Comparison of ENCODE assay signal across 12 mouse cellular contexts in the genomic region with DNA sequence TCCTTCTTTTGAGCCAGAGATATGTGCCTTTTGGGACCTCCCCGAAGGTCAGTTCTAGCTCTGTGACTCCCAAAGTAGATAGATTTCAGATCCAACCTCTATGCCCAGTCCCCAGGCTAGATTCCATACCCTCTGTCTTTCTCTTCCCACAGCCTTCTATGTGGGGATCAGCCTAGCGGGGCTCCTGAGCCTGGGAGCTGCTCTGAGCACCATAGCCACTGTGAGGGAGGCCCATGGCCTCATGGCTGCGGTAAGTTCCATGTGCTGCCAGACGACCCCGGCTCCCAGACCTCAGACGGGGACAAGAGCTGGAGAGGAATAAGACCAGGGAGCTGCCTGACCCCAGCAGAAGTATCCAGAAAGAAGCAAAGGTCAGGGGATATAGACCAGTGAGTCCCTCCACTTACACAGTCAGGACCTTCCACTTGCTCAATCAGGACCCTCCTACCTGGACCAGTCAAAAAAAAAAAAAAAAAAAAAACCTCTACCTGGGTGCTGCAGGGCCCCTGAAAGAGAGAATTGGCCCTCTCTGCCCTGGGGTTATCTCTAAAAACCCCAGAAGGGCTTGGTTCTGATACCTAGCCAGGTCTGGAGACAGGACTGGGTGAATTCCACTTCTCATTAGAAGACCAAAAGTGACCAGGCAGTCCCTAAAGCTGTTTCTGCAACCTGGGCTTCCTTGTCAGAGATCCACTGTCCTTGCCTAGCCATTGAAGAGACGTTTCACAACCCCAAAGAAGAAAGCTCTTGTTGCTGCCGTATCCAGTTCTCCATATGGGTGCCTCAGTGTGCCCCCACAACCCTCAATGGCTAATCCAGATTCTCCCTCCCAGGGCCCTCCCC. TPM values are rescaled to one million over a fixed set of nuclear protein-coding genes. Genes with fewer than 3 reads are reported as not detected.
DNase-seq lines count a peak whose midpoint lies in the region; ATAC-seq and TF ChIP-seq lines count a peak whose summit lies in the region.
"Had no signal": no experiment of that assay in that cellular context is flagged by ENCODE, and none has a peak within 500 bp of the region (broad histone marks: within the 10 kb centered on the region; RNA-seq: fewer than 3 reads in every experiment).

No protein-coding gene starts in this region.

- no peak for ATAC-seq in forebrain, embryonic 11.5 days (replicated peaks; ENCODE audit: low FRiP score)
- no peak for ATAC-seq in forebrain, embryonic 16.5 days
- no peak for ATAC-seq in lung, embryonic 15.5 days (ENCODE audit: borderline replicate concordance, extremely low read depth, low FRiP score, low TSS enrichment)
- ATAC-seq in liver, embryonic 14.5 days (ENCODE audit: insufficient read depth): no peak

- DNase-seq in forebrain, embryonic 11.5 days (ENCODE audit: low spot score): no peak
- no peak for DNase-seq in lung, postnatal 4 days
- no peak for DNase-seq in embryonic facial prominence, embryonic 10.5 days (ENCODE audit: low spot score)
- DNase-seq in liver, embryonic 14.5 days (ENCODE audit: low read depth in 3 of 3, low spot score in 3 of 3): peak in 1 of 3 experiments; percentile 37
- no peak for DNase-seq in ovary, postnatal 14 days (ENCODE audit: low spot score)
- no peak for DNase-seq in urinary bladder, postnatal 10 days (ENCODE audit: low spot score)
- DNase-seq: cerebellum, postnatal 36 days; gastrocnemius, postnatal 25 days; kidney, postnatal 25 days had no signal

- H3K9ac ChIP-seq in forebrain, embryonic 11.5 days (ENCODE audit: low read length): 0 out of 2 replicates have a peak overlapping the region, but pooled peaks have one; percentile 1
- H3K9ac ChIP-seq in forebrain, embryonic 16.5 days (replicated peaks; ENCODE audit: low read depth, low read length): no peak overlapping the region
- H3K9ac ChIP-seq in lung, embryonic 15.5 days: no peak overlapping the region
- peak overlapping the region; percentile 100 for H3K9ac ChIP-seq in liver, embryonic 14.5 days (replicated peaks)
- H3K9ac ChIP-seq: midbrain, embryonic 13.5 days had no signal

- H3K4me3 ChIP-seq in forebrain, embryonic 11.5 days (ENCODE audit: low read depth, low read length): no peak overlapping the region
- no peak overlapping the region for H3K4me3 ChIP-seq in forebrain, embryonic 16.5 days (replicated peaks; ENCODE audit: low read length)
- no peak overlapping the region for H3K4me3 ChIP-seq in lung, embryonic 15.5 days
- H3K4me3 ChIP-seq in embryonic facial prominence, embryonic 10.5 days: peak overlapping the region; percentile 26; the same call in 1 of the 2 replicates
- peak overlapping the region; percentile 87 to 94 for H3K4me3 ChIP-seq in liver, embryonic 14.5 days (ENCODE audit: insufficient read depth in 1 of 2, low read depth in 2 of 2, low read length in 2 of 2)
- H3K4me3 ChIP-seq: midbrain, embryonic 13.5 days had no signal

- 0 out of 2 replicates have a peak, but pooled peaks cover 4% of the 10 kb centered on the region for H3K4me1 ChIP-seq in forebrain, embryonic 11.5 days (replicated peaks; ENCODE audit: control insufficient read depth, insufficient read depth, low read length)
- H3K4me1 ChIP-seq in forebrain, embryonic 16.5 days (replicated peaks; ENCODE audit: control insufficient read depth, insufficient read depth, low read length): peaks cover 18% of the 10 kb centered on the region
- H3K4me1 ChIP-seq in lung, embryonic 15.5 days: peaks cover 61% of the 10 kb centered on the region
- peaks cover 43% of the 10 kb centered on the region for H3K4me1 ChIP-seq in embryonic facial prominence, embryonic 10.5 days
- peaks cover 23 to 46% of the 10 kb centered on the region in 2 experiments for H3K4me1 ChIP-seq in liver, embryonic 14.5 days (replicated peaks; ENCODE audit: control insufficient read depth in 2 of 2, insufficient read depth in 2 of 2, low read length in 1 of 2)

- 92% methylated on average over 8 of the region's 8 CpGs for WGBS in forebrain, embryonic 11.5 days
- WGBS in forebrain, embryonic 16.5 days: 90% methylated on average over 8 of the region's 8 CpGs
- WGBS in lung, embryonic 15.5 days: 82% methylated on average over 8 of the region's 8 CpGs
- WGBS in embryonic facial prominence, embryonic 10.5 days: 90% methylated on average over 8 of the region's 8 CpGs
- 9% methylated on average over 8 of the region's 8 CpGs for WGBS in liver, embryonic 14.5 days (ENCODE audit: insufficient replicate concordance)

- H3K4me2 ChIP-seq in forebrain, embryonic 11.5 days (ENCODE audit: low read depth, low read length, severe bottlenecking): peak overlapping the region; percentile 0; the same call in 1 of the 2 replicates
- H3K4me2 ChIP-seq in forebrain, embryonic 16.5 days (ENCODE audit: low read length): no peak overlapping the region
- no peak overlapping the region for H3K4me2 ChIP-seq in lung, embryonic 15.5 days
- H3K4me2 ChIP-seq in liver, embryonic 14.5 days (ENCODE audit: low read depth): peak overlapping the region; percentile 99
- H3K4me2 ChIP-seq: midbrain, embryonic 13.5 days had no signal

- H3K27me3 ChIP-seq in forebrain, embryonic 11.5 days (ENCODE audit: control insufficient read depth, insufficient read depth, low read length): no peaks in the 10 kb centered on the region
- no peaks in the 10 kb centered on the region for H3K27me3 ChIP-seq in forebrain, embryonic 16.5 days (replicated peaks; ENCODE audit: control insufficient read depth, insufficient read depth, low read length)
- no peaks in the 10 kb centered on the region for H3K27me3 ChIP-seq in lung, embryonic 15.5 days
- no peaks in the 10 kb centered on the region for H3K27me3 ChIP-seq in embryonic facial prominence, embryonic 10.5 days (replicated peaks; ENCODE audit: low read depth, poor library complexity, severe bottlenecking)
- no peaks in the 10 kb centered on the region for H3K27me3 ChIP-seq in liver, embryonic 14.5 days (ENCODE audit: control insufficient read depth, insufficient read depth, low read length)
- H3K27me3 ChIP-seq: midbrain, embryonic 13.5 days had no signal

- TF ChIP-seq CTCF in liver, embryonic 14.5 days (IDR thresholded peaks at IDR 0.05; ENCODE audit: low read depth): no peak

- no peak overlapping the region for H3K27ac ChIP-seq in forebrain, embryonic 11.5 days (ENCODE audit: low read depth, low read length)
- H3K27ac ChIP-seq in forebrain, embryonic 16.5 days (ENCODE audit: low read length): no peak overlapping the region
- peak overlapping the region; percentile 76; the same call in 1 of the 2 replicates for H3K27ac ChIP-seq in lung, embryonic 15.5 days
- peak overlapping the region; percentile 86 for H3K27ac ChIP-seq in embryonic facial prominence, embryonic 10.5 days (replicated peaks)
- peak overlapping the region; percentile 100 for H3K27ac ChIP-seq in liver, embryonic 14.5 days
- H3K27ac ChIP-seq: midbrain, embryonic 13.5 days had no signal

- H3K9me3 ChIP-seq in forebrain, embryonic 11.5 days (ENCODE audit: control insufficient read depth, low read length): no peaks in the 10 kb centered on the region
- H3K9me3 ChIP-seq in forebrain, embryonic 16.5 days (ENCODE audit: control insufficient read depth, low read length): no peaks in the 10 kb centered on the region
- H3K9me3 ChIP-seq in lung, embryonic 15.5 days: no peaks in the 10 kb centered on the region
- no peaks in the 10 kb centered on the region for H3K9me3 ChIP-seq in embryonic facial prominence, embryonic 10.5 days
- no peaks in the 10 kb centered on the region for H3K9me3 ChIP-seq in liver, embryonic 14.5 days (ENCODE audit: control insufficient read depth, low read length)
- H3K9me3 ChIP-seq: midbrain, embryonic 13.5 days had no signal

- TF ChIP-seq EP300 in liver, embryonic 14.5 days (IDR thresholded peaks at IDR 0.05; ENCODE audit: low read depth): no peak

- no peaks in the 10 kb centered on the region for H3K36me3 ChIP-seq in forebrain, embryonic 11.5 days (ENCODE audit: control insufficient read depth, insufficient read depth, low read length)
- H3K36me3 ChIP-seq in forebrain, embryonic 16.5 days (ENCODE audit: control insufficient read depth, insufficient read depth): no peaks in the 10 kb centered on the region
- H3K36me3 ChIP-seq in lung, embryonic 15.5 days: no peaks in the 10 kb centered on the region
- no peaks in the 10 kb centered on the region for H3K36me3 ChIP-seq in embryonic facial prominence, embryonic 10.5 days (replicated peaks)
- peaks cover 15% of the 10 kb centered on the region for H3K36me3 ChIP-seq in liver, embryonic 14.5 days (replicated peaks; ENCODE audit: control insufficient read depth, insufficient read depth, low read depth)
- H3K36me3 ChIP-seq: midbrain, embryonic 13.5 days had no signal

RNA-seq across cellular contexts. Expression of a gene that starts 2.1 kb away (rescaled TPM):
- 4.2 and 5.3 TPM in 2 replicates for polyA plus RNA-seq in forebrain, embryonic 11.5 days (2014; fragmentation: Nextera tagmentation; extraction: Ambion mirVana)
- 0.32 and 0.53 TPM in 2 replicates for polyA plus RNA-seq in forebrain, embryonic 16.5 days (2015; fragmentation: Nextera tagmentation; extraction: Ambion mirVana)
- 1.9 and 2.8 TPM in 2 replicates for polyA plus RNA-seq in lung, embryonic 15.5 days (2015; fragmentation: Nextera tagmentation; extraction: Ambion mirVana)
- polyA plus RNA-seq in embryonic facial prominence, embryonic 10.5 days (2016; fragmentation: Nextera tagmentation; extraction: Ambion mirVana): 4.4 and 4.6 TPM in 2 replicates
- polyA plus RNA-seq in liver, embryonic 14.5 days (2012; rRNA removed): 40.7 and 47.7 TPM in 2 replicates
- polyA plus RNA-seq in liver, embryonic 14.5 days (2014; fragmentation: Nextera tagmentation; extraction: Ambion mirVana): 78.4 and 87.9 TPM in 2 replicates

RNA-seq across cellular contexts. Expression of a gene that starts 37.9 kb away (rescaled TPM):
- polyA plus RNA-seq in forebrain, embryonic 11.5 days (2014; fragmentation: Nextera tagmentation; extraction: Ambion mirVana): 0.12 and 0.49 TPM in 2 replicates
- polyA plus RNA-seq in forebrain, embryonic 16.5 days (2015; fragmentation: Nextera tagmentation; extraction: Ambion mirVana): 0.40 and 0.98 TPM in 2 replicates
- 3.4 and 3.5 TPM in 2 replicates for polyA plus RNA-seq in lung, embryonic 15.5 days (2015; fragmentation: Nextera tagmentation; extraction: Ambion mirVana)
- 0.25 and 0.52 TPM in 2 replicates for polyA plus RNA-seq in embryonic facial prominence, embryonic 10.5 days (2016; fragmentation: Nextera tagmentation; extraction: Ambion mirVana)
- 0.30 and 0.44 TPM in 2 replicates for polyA plus RNA-seq in liver, embryonic 14.5 days (2012; rRNA removed)
- polyA plus RNA-seq in liver, embryonic 14.5 days (2014; fragmentation: Nextera tagmentation; extraction: Ambion mirVana): 0.19 and 0.36 TPM in 2 replicates

RNA-seq across cellular contexts. Expression of a gene that starts 45.6 kb away (rescaled TPM):
- polyA plus RNA-seq in forebrain, embryonic 11.5 days (2014; fragmentation: Nextera tagmentation; extraction: Ambion mirVana): 216 and 246 TPM in 2 replicates
- 319 and 342 TPM in 2 replicates for polyA plus RNA-seq in forebrain, embryonic 16.5 days (2015; fragmentation: Nextera tagmentation; extraction: Ambion mirVana)
- polyA plus RNA-seq in lung, embryonic 15.5 days (2015; fragmentation: Nextera tagmentation; extraction: Ambion mirVana): 694 and 720 TPM in 2 replicates
- 251 and 255 TPM in 2 replicates for polyA plus RNA-seq in embryonic facial prominence, embryonic 10.5 days (2016; fragmentation: Nextera tagmentation; extraction: Ambion mirVana)
- 48.0 and 56.2 TPM in 2 replicates for polyA plus RNA-seq in liver, embryonic 14.5 days (2012; rRNA removed)
- 120 and 129 TPM in 2 replicates for polyA plus RNA-seq in liver, embryonic 14.5 days (2014; fragmentation: Nextera tagmentation; extraction: Ambion mirVana)

Comparison
In these comparisons a context has a peak if more than half of its experiments do, and no peak if none do; other contexts are left out.
1. H3K4me2 ChIP-seq: peak in forebrain, embryonic 11.5 days (single experiment) and liver, embryonic 14.5 days (single experiment); none in forebrain, embryonic 16.5 days (single experiment) and lung, embryonic 15.5 days (single experiment).
2. H3K9ac ChIP-seq: peak in forebrain, embryonic 11.5 days (single experiment) and liver, embryonic 14.5 days (single experiment); none in forebrain, embryonic 16.5 days (single experiment) and lung, embryonic 15.5 days (single experiment).
3. H3K27ac ChIP-seq: peak in lung, embryonic 15.5 days (single experiment), embryonic facial prominence, embryonic 10.5 days (single experiment) and liver, embryonic 14.5 days (single experiment); none in forebrain, embryonic 11.5 days (single experiment) and forebrain, embryonic 16.5 days (single experiment).
4. H3K4me3 ChIP-seq: peak in embryonic facial prominence, embryonic 10.5 days (single experiment) and liver, embryonic 14.5 days (2 of 2); none in forebrain, embryonic 11.5 days (single experiment), forebrain, embryonic 16.5 days (single experiment) and lung, embryonic 15.5 days (single experiment).